Mouse (Mus musculus): ENCODE results near the gene Ugt1a7c. TPM values are rescaled to one million over a fixed set of nuclear protein-coding genes. Genes with fewer than 3 reads are reported as not detected.

Gene Ugt1a7c
- polyA plus RNA-seq, 1 experiment from 2014 or later, result 1.2 TPM

- no peak within 1 kb of the TSS for H3K4me2 ChIP-seq
- no peaks in the 10 kb centered on the region for H3K27me3 ChIP-seq (replicated peaks)
- no peak within 1 kb of the TSS for H3K4me3 ChIP-seq
- no peaks in the 10 kb centered on the region for H3K36me3 ChIP-seq (replicated peaks)
- H3K9me3 ChIP-seq, result peaks cover 52% of the 10 kb centered on the region
- H3K4me1 ChIP-seq, result no peaks in the 10 kb centered on the region
- H3K27ac ChIP-seq, result no peak within 1 kb of the TSS
- 70% methylated on average over 8 of the region's 8 CpGs for WGBS
- 0 out of 2 replicates have a peak, but pooled peaks have one; percentile 25 for ATAC-seq (replicated peaks)
- H3K9ac ChIP-seq, result no peak within 1 kb of the TSS
Observed at GRCm38 (mm10) chr1:88211812-88212211, 117.0 kb downstream of the Ugt1a7c start, which contains the start of gene Ugt1a1. Gene Ugt1a1, plus strand, starts transcription at chr1:88211959.

- Histone ChIP-seq H3K36me3 (replicated peaks) (no peaks in the 10 kb centered on the region), H3K9ac (no peak overlapping the region), H3K4me3 (no peak overlapping the region), H3K4me2 (no peak overlapping the region), H3K27me3 (replicated peaks) (no peaks in the 10 kb centered on the region), H3K4me1 (no peaks in the 10 kb centered on the region), H3K9me3 (peaks cover 59% of the 10 kb centered on the region), H3K27ac (no peak overlapping the region)
- ATAC-seq (replicated peaks), result 0 out of 2 replicates have a peak, but pooled peaks have one; percentile 12
- 61% methylated on average over 8 of the region's 8 CpGs for WGBS
Observed at GRCm38 (mm10) chr1:88212341-88213045, 117.6 kb downstream of the Ugt1a7c start.

GRCm38 (mm10) chr1:88213061-88213460 lies 118.2 kb downstream of the Ugt1a7c start:
- whole genome bisulfite sequencing, result 77% methylated on average over 1 of the region's 1 CpGs
- no peak for ATAC-seq (replicated peaks)
- H3K36me3 ChIP-seq (replicated peaks), result no peaks in the 10 kb centered on the region
- no peaks in the 10 kb centered on the region for H3K4me1 ChIP-seq
- H3K27me3 ChIP-seq (replicated peaks), result no peaks in the 10 kb centered on the region
- H3K4me2 ChIP-seq, result no peak overlapping the region
- no peak overlapping the region for H3K27ac ChIP-seq
- H3K9me3 ChIP-seq, result peaks cover 61% of the 10 kb centered on the region
- no peak overlapping the region for H3K9ac ChIP-seq
- H3K4me3 ChIP-seq, result no peak overlapping the region

- H3K9ac ChIP-seq, result no peak overlapping the region
- H3K4me3 ChIP-seq, result no peak overlapping the region
- H3K27ac ChIP-seq, result no peak overlapping the region
- 83% methylated on average over 2 of the region's 2 CpGs for WGBS
- no peaks in the 10 kb centered on the region for H3K27me3 ChIP-seq (replicated peaks)
- no peaks in the 10 kb centered on the region for H3K4me1 ChIP-seq
- no peak overlapping the region for H3K4me2 ChIP-seq
- no peak for ATAC-seq (replicated peaks)
- H3K36me3 ChIP-seq (replicated peaks), result no peaks in the 10 kb centered on the region
- H3K9me3 ChIP-seq, result peaks cover 61% of the 10 kb centered on the region
Observed at GRCm38 (mm10) chr1:88213766-88214461, 119.1 kb downstream of the Ugt1a7c start.

- Histone ChIP-seq H3K4me3 (no peak overlapping the region), H3K9me3 (peaks cover 61% of the 10 kb centered on the region), H3K27ac (no peak overlapping the region), H3K27me3 (replicated peaks) (no peaks in the 10 kb centered on the region), H3K4me2 (no peak overlapping the region), H3K36me3 (replicated peaks) (no peaks in the 10 kb centered on the region), H3K9ac (no peak overlapping the region), H3K4me1 (no peaks in the 10 kb centered on the region)
- no peak for ATAC-seq (replicated peaks)
- WGBS, result 79% methylated on average over 2 of the region's 2 CpGs
Observed at GRCm38 (mm10) chr1:88214462-88214952, 119.6 kb downstream of the Ugt1a7c start.

GRCm38 (mm10) chr1:88215466-88216380 lies 120.9 kb downstream of the Ugt1a7c start:
- H3K4me2 ChIP-seq, result no peak overlapping the region
- ATAC-seq (replicated peaks), result no peak
- no peaks in the 10 kb centered on the region for H3K27me3 ChIP-seq (replicated peaks)
- 73% methylated on average over 10 of the region's 10 CpGs for WGBS
- peaks cover 61% of the 10 kb centered on the region for H3K9me3 ChIP-seq
- H3K36me3 ChIP-seq (replicated peaks), result no peaks in the 10 kb centered on the region
- no peaks in the 10 kb centered on the region for H3K4me1 ChIP-seq
- H3K4me3 ChIP-seq, result no peak overlapping the region
- H3K27ac ChIP-seq, result no peak overlapping the region
- H3K9ac ChIP-seq, result no peak overlapping the region

GRCm38 (mm10) chr1:88216551-88216950 lies 121.7 kb downstream of the Ugt1a7c start:
- Histone ChIP-seq H3K27me3 (replicated peaks) (no peaks in the 10 kb centered on the region), H3K4me3 (no peak overlapping the region), H3K4me2 (no peak overlapping the region), H3K9me3 (peaks cover 58% of the 10 kb centered on the region), H3K4me1 (no peaks in the 10 kb centered on the region), H3K36me3 (replicated peaks) (no peaks in the 10 kb centered on the region), H3K27ac (no peak overlapping the region), H3K9ac (no peak overlapping the region)
- ATAC-seq (replicated peaks), result no peak
- 51% methylated on average over 2 of the region's 2 CpGs for WGBS

GRCm38 (mm10) chr1:88217144-88217543 lies 122.3 kb downstream of the Ugt1a7c start:
- Histone ChIP-seq H3K4me2 (no peak overlapping the region), H3K27me3 (replicated peaks) (no peaks in the 10 kb centered on the region), H3K9ac (no peak overlapping the region), H3K4me3 (no peak overlapping the region), H3K36me3 (replicated peaks) (no peaks in the 10 kb centered on the region), H3K9me3 (peaks cover 54% of the 10 kb centered on the region), H3K27ac (no peak overlapping the region), H3K4me1 (no peaks in the 10 kb centered on the region)
- no peak for ATAC-seq (replicated peaks)
- 61% methylated on average over 2 of the region's 2 CpGs for WGBS

GRCm38 (mm10) chr1:88217576-88217975 lies 122.7 kb downstream of the Ugt1a7c start:
- Histone ChIP-seq H3K4me2 (no peak overlapping the region), H3K27me3 (replicated peaks) (no peaks in the 10 kb centered on the region), H3K4me1 (no peaks in the 10 kb centered on the region), H3K9ac (no peak overlapping the region), H3K27ac (no peak overlapping the region), H3K4me3 (no peak overlapping the region), H3K36me3 (replicated peaks) (no peaks in the 10 kb centered on the region), H3K9me3 (peaks cover 52% of the 10 kb centered on the region)
- 43% methylated on average over 3 of the region's 3 CpGs for WGBS
- ATAC-seq (replicated peaks), result no peak

- no peak for ATAC-seq (replicated peaks)
- peaks cover 47% of the 10 kb centered on the region for H3K9me3 ChIP-seq
- H3K4me3 ChIP-seq, result no peak overlapping the region
Observed at GRCm38 (mm10) chr1:88218051-88218450, 123.2 kb downstream of the Ugt1a7c start.

GRCm38 (mm10) chr1:88218591-88218990 lies 123.7 kb downstream of the Ugt1a7c start:
- H3K9me3 ChIP-seq, result peaks cover 42% of the 10 kb centered on the region
- no peaks in the 10 kb centered on the region for H3K4me1 ChIP-seq
- no peaks in the 10 kb centered on the region for H3K36me3 ChIP-seq (replicated peaks)
- no peaks in the 10 kb centered on the region for H3K27me3 ChIP-seq (replicated peaks)
- no peak for ATAC-seq (replicated peaks)
- H3K4me2 ChIP-seq, result no peak overlapping the region
- WGBS, result 55% methylated on average over 4 of the region's 4 CpGs
- no peak overlapping the region for H3K4me3 ChIP-seq
- H3K9ac ChIP-seq, result no peak overlapping the region
- no peak overlapping the region for H3K27ac ChIP-seq

More at GRCm38 (mm10) chr1:88218051-88218450, 123.2 kb downstream of the Ugt1a7c start:
- Histone ChIP-seq H3K4me2 (no peak overlapping the region), H3K9ac (no peak overlapping the region), H3K27ac (no peak overlapping the region), H3K36me3 (replicated peaks) (no peaks in the 10 kb centered on the region), H3K27me3 (replicated peaks) (no peaks in the 10 kb centered on the region), H3K4me1 (no peaks in the 10 kb centered on the region)
- WGBS, result 75% methylated on average over 9 of the region's 9 CpGs

- Histone ChIP-seq H3K4me2 (no peak overlapping the region), H3K9me3 (peaks cover 37% of the 10 kb centered on the region), H3K27me3 (replicated peaks) (no peaks in the 10 kb centered on the region), H3K27ac (no peak overlapping the region), H3K4me3 (no peak overlapping the region), H3K36me3 (replicated peaks) (no peaks in the 10 kb centered on the region), H3K4me1 (no peaks in the 10 kb centered on the region), H3K9ac (no peak overlapping the region)
- 16% methylated on average over 1 of the region's 1 CpGs for WGBS
- no peak for ATAC-seq (replicated peaks)
Observed at GRCm38 (mm10) chr1:88219054-88219453, 124.2 kb downstream of the Ugt1a7c start.
